Mouse (Mus musculus) CH12.LX (cell line): ENCODE results near the gene Plcz1. TPM values are rescaled to one million over a fixed set of nuclear protein-coding genes. Genes with fewer than 3 reads are reported as not detected.

ENCODE experiments used
- DNase-seq: peaks from one replicate; pipeline ENCODE4 v3.0.0-alpha.2; 2013; ENCODE audit errors: extremely low read depth
- H3K27ac ChIP-seq: 2 replicates; pipeline ENCODE4 v1.5.1; 2012; ENCODE audit warnings: low read depth, mild to moderate bottlenecking, control low read depth, moderate library complexity; ENCODE audit not compliant: insufficient read depth
- H3K27me3 ChIP-seq: replicated peaks from 2 replicates; pipeline ENCODE3; 2012; ENCODE audit warnings: inconsistent platforms
- H3K36me3 ChIP-seq, 2 experiments: replicated peaks in 1 of 2; 2 replicates each; pipeline versions ENCODE3 to v1.6.1; 2012; ENCODE audit warnings: inconsistent platforms in 1 of 2, low read length in 1 of 2, mild to moderate bottlenecking in 1 of 2, mixed read lengths in 1 of 2, moderate library complexity in 1 of 2; ENCODE audit not compliant: control insufficient read depth in 1 of 2, insufficient read depth in 1 of 2
- H3K4me1 ChIP-seq, 2 experiments: 2 replicates each; pipeline ENCODE4 v1.6.1; 2012; ENCODE audit warnings: inconsistent platforms in 1 of 2, moderate library complexity in 1 of 2; ENCODE audit not compliant: insufficient read depth in 2 of 2, control insufficient read depth in 1 of 2
- H3K4me2 ChIP-seq: 2 replicates; pipeline ENCODE4 v1.6.1; 2012; ENCODE audit warnings: low read depth, mild to moderate bottlenecking, control low read depth; ENCODE audit not compliant: poor library complexity, insufficient read depth, severe bottlenecking
- H3K4me3 ChIP-seq, 3 experiments: fragments of 150-350 bp in 1 of 3; sonication (generic) in 1 of 3; replicated peaks in 1 of 3; 2 replicates each; pipeline versions ENCODE3 to v1.5.1; 2011 to 2012; ENCODE audit warnings: low read depth in 2 of 3, low read length in 2 of 3, mild to moderate bottlenecking in 2 of 3, moderate library complexity in 2 of 3, control low read depth in 1 of 3, improper control_type of control experiment in 1 of 3, inconsistent platforms in 1 of 3, mixed read lengths in 1 of 3; ENCODE audit not compliant: poor library complexity in 1 of 3
- H3K79me2 ChIP-seq: replicated peaks from 2 replicates; pipeline ENCODE4 v1.6.1; 2012; ENCODE audit warnings: mild to moderate bottlenecking, moderate library complexity; ENCODE audit not compliant: control insufficient read depth, poor library complexity, insufficient read depth, severe bottlenecking; ENCODE audit errors: extremely low read depth
- H3K9ac ChIP-seq: 2 replicates; pipeline ENCODE4 v1.6.1; 2012; ENCODE audit warnings: low read depth, mild to moderate bottlenecking, control low read depth, moderate library complexity; ENCODE audit not compliant: insufficient read depth
- H3K9me3 ChIP-seq: replicated peaks from 2 replicates; pipeline ENCODE3; 2012; ENCODE audit warnings: low read length, inconsistent platforms, mixed read lengths
- BHLHE40 ChIP-seq: IDR thresholded peaks from 2 replicates; pipeline ENCODE4 v1.6.1; 2011; ENCODE audit warnings: mild to moderate bottlenecking, low read depth, low read length, improper control_type of control experiment
- EP300 ChIP-seq: IDR thresholded peaks from 2 replicates; pipeline ENCODE4 v1.6.1; 2011; ENCODE audit warnings: low read length, improper control_type of control experiment
- GABPA ChIP-seq: IDR thresholded peaks from 2 replicates; pipeline ENCODE4 v1.6.1; 2012; ENCODE audit warnings: low read depth, low read length, improper control_type of control experiment, inconsistent platforms; ENCODE audit not compliant: insufficient replicate concordance
- IRF4 ChIP-seq: IDR thresholded peaks from 2 replicates; pipeline ENCODE4 v1.6.1; 2014; ENCODE audit warnings: low read depth, mild to moderate bottlenecking, inconsistent platforms, low read length, improper control_type of control experiment
- MAX ChIP-seq: IDR thresholded peaks from 2 replicates; pipeline ENCODE4 v1.6.1; 2011; ENCODE audit warnings: low read length, improper control_type of control experiment
- MYC ChIP-seq: IDR thresholded peaks from 2 replicates; pipeline ENCODE4 v1.6.1; 2011; ENCODE audit warnings: low read depth, mild to moderate bottlenecking, improper control_type of control experiment, low read length
- USF1 ChIP-seq: IDR thresholded peaks from 2 replicates; pipeline ENCODE4 v1.6.1; 2014; ENCODE audit warnings: low read depth, mild to moderate bottlenecking, inconsistent platforms, low read length, improper control_type of control experiment
- ZC3H11A ChIP-seq: IDR thresholded peaks from 2 replicates; pipeline ENCODE4 v1.6.1; 2012; ENCODE audit warnings: low read depth, mild to moderate bottlenecking, inconsistent platforms, low read length, improper control_type of control experiment
- dilution Hi-C: fragments of 300-500 bp; cut with MboI; formaldehyde crosslinking; loops from 2 replicates; pipeline ENCODE4 v1.14.3; 2020; ENCODE audit warnings: low sequenced_read_pairs; ENCODE audit not compliant: extremely low pct_unique_long_range_greater_than_20kb, extremely low pct_ligation_motif_present
- in situ Hi-C: fragments of 300-500 bp; cut with MboI; formaldehyde crosslinking; loops from 3 replicates; pipeline ENCODE4 v1.14.3; 2019; ENCODE audit warnings: low sequenced_read_pairs, low pct_ligation_motif_present, low pct_unique_long_range_greater_than_20kb, mixed read lengths
- polyA plus RNA-seq: library from polyadenylated mRNA; unstranded; fragments of >175 nt; gene quantifications from 2 replicates; pipeline ENCODE4 v1.2.1, GENCODE M21; 2012; ENCODE audit warnings: low read depth; ENCODE audit not compliant: insufficient read length
- total RNA-seq, 2 experiments: library from RNA; depleted of rRNA; stranded (reverse); fragments of 300-350 nt in 1 of 2; fragments of >200 nt in 1 of 2; gene quantifications; 2 replicates each; pipeline ENCODE4 v1.2.3; 2012 to 2014

The Plcz1 gene
- total and polyA plus RNA-seq, 3 experiments = not detected

DNA sequence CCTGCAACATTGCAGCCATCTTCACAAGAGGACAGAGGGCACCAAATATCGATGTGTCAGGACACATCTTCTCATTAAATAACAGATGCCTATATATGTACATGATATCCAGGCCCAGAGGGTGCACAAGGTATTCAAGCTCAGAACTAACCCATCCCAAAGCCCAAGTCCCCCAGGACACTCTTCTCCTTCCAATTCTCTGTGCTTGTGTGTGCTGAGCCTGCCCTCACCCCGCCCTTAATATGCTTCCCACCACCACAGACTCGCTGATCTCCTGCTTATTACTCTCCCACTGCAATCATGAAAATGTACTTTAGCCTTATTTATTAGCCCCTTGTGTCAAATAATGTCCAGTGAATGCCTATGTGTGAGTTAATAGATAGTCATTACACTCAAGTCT is 76.4 kb downstream of the Plcz1 start:
- Histone ChIP-seq H3K4me3 (no peak overlapping the region), H3K4me2 (no peak overlapping the region), H3K9me3 (peaks cover 62% of the 10 kb centered on the region), H3K9ac (no peak overlapping the region), H3K36me3 (no peaks in the 10 kb centered on the region), H3K27ac (no peak overlapping the region), H3K79me2 (no peaks in the 10 kb centered on the region), H3K27me3 (no peaks in the 10 kb centered on the region), H3K4me1 (no peaks in the 10 kb centered on the region)
- dilution Hi-C loops = no loop called here
- no peak for DNase-seq
- in situ Hi-C loops = no loop called here
- TF ChIP-seq MYC (no peak), EP300 (no peak), IRF4 (no peak), MAX (no peak)

GRCm38 (mm10) chr6:139963775-139964174 is 77.5 kb downstream of the Plcz1 start:
- Histone ChIP-seq H3K4me1 (no peaks in the 10 kb centered on the region), H3K9ac (no peak overlapping the region), H3K36me3 (no peaks in the 10 kb centered on the region), H3K4me3 (no peak overlapping the region), H3K9me3 (peaks cover 64% of the 10 kb centered on the region), H3K79me2 (no peaks in the 10 kb centered on the region), H3K4me2 (no peak overlapping the region), H3K27ac (no peak overlapping the region), H3K27me3 (no peaks in the 10 kb centered on the region)
- in situ Hi-C loops = no loop called here
- DNase-seq = no peak
- TF ChIP-seq USF1 = no peak
- TF ChIP-seq ZC3H11A = no peak
- TF ChIP-seq GABPA = no peak
- TF ChIP-seq MYC = no peak
- dilution Hi-C loops = no loop called here

DNA sequence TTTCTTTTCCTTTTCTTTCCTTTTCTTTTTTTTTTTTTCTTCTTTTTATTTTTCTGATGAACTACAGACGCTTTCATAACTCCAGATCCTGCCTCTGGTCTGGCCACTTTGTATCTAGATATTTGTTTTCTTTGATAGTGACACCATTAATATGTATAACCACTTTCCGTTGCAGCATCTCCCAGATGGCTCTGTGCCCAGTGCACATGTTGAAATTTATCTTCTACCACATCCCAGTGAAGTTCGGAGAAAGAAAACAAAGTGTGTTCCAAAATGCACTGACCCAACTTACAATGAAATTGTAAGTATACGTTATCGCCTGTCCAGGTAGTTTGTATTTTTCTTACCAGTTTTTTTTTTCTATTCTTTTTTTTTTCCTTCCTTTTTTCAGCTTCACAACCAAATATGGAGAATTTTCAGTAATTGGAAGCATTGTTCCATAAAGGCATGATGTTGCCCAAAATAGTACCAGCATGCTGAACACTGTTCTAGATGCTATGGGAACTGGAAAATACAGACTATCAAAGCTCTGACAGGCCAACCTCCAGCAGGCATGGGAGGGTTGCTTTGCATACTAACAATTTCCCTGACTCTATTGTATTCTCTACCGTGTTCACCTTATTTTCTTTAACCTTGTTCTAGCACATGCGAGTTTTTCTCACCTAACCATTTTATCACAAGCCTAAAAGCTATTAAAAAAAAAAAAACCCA is 83.6 kb downstream of the Plcz1 start:
- no peaks in the 10 kb centered on the region for H3K4me1 ChIP-seq
- no peak overlapping the region for H3K27ac ChIP-seq
- dilution Hi-C loops = no loop called here
- no peak overlapping the region for H3K9ac ChIP-seq
- H3K4me2 ChIP-seq = no peak overlapping the region
- H3K36me3 ChIP-seq = no peaks in the 10 kb centered on the region
- DNase-seq = no peak
- H3K27me3 ChIP-seq = no peaks in the 10 kb centered on the region
- peaks cover 62% of the 10 kb centered on the region for H3K9me3 ChIP-seq
- in situ Hi-C loops = no loop called here
- no peaks in the 10 kb centered on the region for H3K79me2 ChIP-seq
- TF ChIP-seq BHLHE40 = no peak
- H3K4me3 ChIP-seq = no peak overlapping the region
